Mouse (Mus musculus): ENCODE results near the gene Chaf1a. TPM values are rescaled to one million over a fixed set of nuclear protein-coding genes. Genes with fewer than 3 reads are reported as not detected.

The Chaf1a gene
- polyA plus RNA-seq, 2 experiments, result 18.4 to 25.1 TPM

DNA sequence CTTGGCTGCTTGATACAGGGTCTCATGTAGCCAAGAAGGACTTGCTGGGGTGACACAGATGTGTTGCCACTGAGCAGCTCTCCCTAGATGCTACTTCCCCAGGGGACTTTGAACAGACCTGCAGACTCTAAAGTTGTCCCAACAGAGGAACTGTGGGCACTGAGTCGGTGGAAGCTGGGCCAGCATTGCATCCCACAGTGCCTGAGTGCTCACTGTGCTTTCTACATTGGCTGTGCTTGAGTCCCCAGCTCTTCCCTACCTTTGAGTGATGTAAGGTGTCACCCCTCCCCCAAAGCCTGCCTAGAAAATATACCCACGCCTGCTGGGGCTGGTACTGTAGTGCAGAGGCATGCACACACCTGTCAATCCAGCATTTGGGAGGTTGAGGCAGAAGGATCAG lies 67.5 kb downstream of the Chaf1a start:
- H3K27me3 ChIP-seq (ENCODE audit: control insufficient read depth, insufficient read depth, low read length), result no peaks in the 10 kb centered on the region
- ATAC-seq (ENCODE audit: low FRiP score, low read depth), result no peak

DNA sequence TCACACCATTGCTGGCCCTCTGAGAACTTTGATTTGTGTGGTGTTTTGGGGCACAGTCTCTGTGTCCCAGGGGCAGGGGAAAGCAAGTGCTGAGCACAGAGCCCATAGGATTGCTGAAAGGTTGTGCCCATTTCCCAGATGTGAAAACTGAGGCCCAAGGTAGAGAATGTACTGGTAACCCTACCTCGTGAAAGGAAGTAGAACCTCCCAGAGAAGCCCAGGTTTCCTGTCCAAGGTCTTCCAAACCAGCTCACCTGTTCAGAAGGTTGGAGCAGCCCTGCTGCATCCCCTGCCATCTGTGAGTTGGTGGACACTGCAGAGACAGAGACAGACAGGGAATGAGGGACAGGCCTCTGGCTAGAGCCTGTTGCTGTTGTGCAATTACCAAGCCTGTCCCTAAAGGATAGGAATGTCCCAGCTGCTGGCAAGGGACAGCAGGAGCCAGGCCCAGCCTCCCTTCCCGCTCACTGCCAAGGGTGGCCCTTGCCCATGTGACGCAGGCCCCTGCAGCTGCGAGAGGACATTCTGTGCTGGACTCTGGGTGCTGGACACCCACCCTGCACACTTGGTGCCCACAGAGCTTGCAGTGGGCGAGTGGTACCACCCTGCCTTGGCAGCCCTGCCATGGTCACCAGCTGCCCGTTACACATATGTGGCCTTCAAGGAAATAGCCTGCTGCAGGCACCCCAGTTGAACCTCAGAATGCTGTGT lies 68.2 kb downstream of the Chaf1a start:
- Histone ChIP-seq H3K36me3 (ENCODE audit: control insufficient read depth, insufficient read depth, low read length) (peaks cover 8% of the 10 kb centered on the region; the same call in 1 of the 2 replicates), H3K4me2 (replicated peaks; ENCODE audit: low read depth, low read length, severe bottlenecking) (no peak overlapping the region), H3K4me3 (replicated peaks; ENCODE audit: low read length) (no peak overlapping the region), H3K9ac (ENCODE audit: low read depth, low read length, severe bottlenecking) (no peak overlapping the region), H3K9me3 (ENCODE audit: control insufficient read depth, low read length) (no peaks in the 10 kb centered on the region), H3K27me3 (ENCODE audit: control insufficient read depth, insufficient read depth, low read length) (no peaks in the 10 kb centered on the region), H3K4me1 (ENCODE audit: control insufficient read depth, insufficient read depth, low read length) (no peaks in the 10 kb centered on the region), H3K27ac (replicated peaks; ENCODE audit: low read depth, low read length) (no peak overlapping the region)
- 77% methylated on average over 6 of the region's 6 CpGs for WGBS
- DNase-seq (ENCODE audit: low spot score), result no peak
- TF ChIP-seq POLR2A (IDR thresholded peaks at IDR 0.05; ENCODE audit: borderline replicate concordance, extremely low read depth, insufficient read depth, insufficient read length), result no peak
- no peak for ATAC-seq (ENCODE audit: low FRiP score, low read depth)

More for the DNA sequence above, 67.5 kb downstream of the Chaf1a start:
- no peak overlapping the region for H3K27ac ChIP-seq (replicated peaks; ENCODE audit: low read depth, low read length)
- H3K9ac ChIP-seq (ENCODE audit: low read depth, low read length, severe bottlenecking), result no peak overlapping the region
- WGBS, result 58% methylated on average over 2 of the region's 2 CpGs
- no peaks in the 10 kb centered on the region for H3K9me3 ChIP-seq (ENCODE audit: control insufficient read depth, low read length)
- no peak overlapping the region for H3K4me3 ChIP-seq (replicated peaks; ENCODE audit: low read length)
- DNase-seq (ENCODE audit: low spot score), result no peak
- peaks cover 15% of the 10 kb centered on the region for H3K36me3 ChIP-seq (ENCODE audit: control insufficient read depth, insufficient read depth, low read length)
- no peak overlapping the region for H3K4me2 ChIP-seq (replicated peaks; ENCODE audit: low read depth, low read length, severe bottlenecking)
- no peaks in the 10 kb centered on the region for H3K4me1 ChIP-seq (ENCODE audit: control insufficient read depth, insufficient read depth, low read length)
- TF ChIP-seq POLR2A (IDR thresholded peaks at IDR 0.05; ENCODE audit: borderline replicate concordance, extremely low read depth, insufficient read depth, insufficient read length), result no peak

DNA sequence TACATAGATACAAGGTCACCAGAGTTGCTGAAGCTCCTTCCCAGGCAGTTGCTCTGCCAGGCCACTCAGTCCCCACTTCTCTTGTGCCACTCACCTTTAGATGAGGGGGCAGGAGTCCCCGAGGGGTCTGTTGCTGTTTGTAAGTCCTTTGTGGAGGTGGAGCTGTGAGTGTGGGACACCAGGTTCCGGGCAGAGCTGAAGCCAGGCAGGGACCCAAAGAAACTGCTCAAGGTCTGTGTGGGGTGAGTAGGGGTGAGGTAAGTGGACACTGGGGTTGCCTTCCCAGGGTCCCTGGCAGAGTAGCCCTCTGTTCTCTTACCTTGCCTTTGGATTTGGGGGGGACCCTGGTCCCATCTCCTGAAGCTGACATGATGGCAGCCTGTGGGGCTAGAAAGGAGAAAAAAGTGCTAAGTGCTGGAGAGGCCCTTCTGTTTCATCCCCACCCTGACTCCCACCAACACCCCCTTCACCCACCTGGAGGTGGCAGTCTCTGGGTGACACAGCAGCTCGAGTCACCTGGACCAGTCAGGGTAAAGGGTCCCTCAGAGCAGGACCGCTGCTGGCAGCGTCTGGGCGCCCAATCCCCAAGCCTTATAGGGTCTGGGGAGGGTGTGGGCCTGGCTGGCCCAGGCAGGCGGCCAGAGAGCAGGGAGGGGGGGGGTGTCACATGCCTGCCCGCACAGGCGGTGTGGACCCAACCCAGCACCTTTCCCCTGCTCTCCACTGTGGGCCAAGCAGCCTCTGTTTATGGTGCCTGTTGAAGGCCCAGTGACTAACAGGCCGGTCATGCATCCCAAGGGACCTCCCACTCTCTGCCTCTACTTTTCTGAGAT lies 69.2 kb downstream of the Chaf1a start, which contains the start of gene Plin4:
Plin4 (minus strand) TSS at position 585 of the 833 bp plus-strand sequence.
- Histone ChIP-seq H3K4me2 (replicated peaks; ENCODE audit: low read depth, low read length, severe bottlenecking) (no peak within 1 kb of the TSS), H3K36me3 (ENCODE audit: control insufficient read depth, insufficient read depth, low read length) (peaks cover 3% of the 10 kb centered on the region; the same call in 1 of the 2 replicates), H3K9ac (ENCODE audit: low read depth, low read length, severe bottlenecking) (no peak within 1 kb of the TSS), H3K9me3 (ENCODE audit: control insufficient read depth, low read length) (no peaks in the 10 kb centered on the region), H3K27me3 (ENCODE audit: control insufficient read depth, insufficient read depth, low read length) (no peaks in the 10 kb centered on the region), H3K4me1 (ENCODE audit: control insufficient read depth, insufficient read depth, low read length) (no peaks in the 10 kb centered on the region), H3K27ac (replicated peaks; ENCODE audit: low read depth, low read length) (no peak within 1 kb of the TSS), H3K4me3 (replicated peaks; ENCODE audit: low read length) (no peak within 1 kb of the TSS)
- ATAC-seq (ENCODE audit: low FRiP score, low read depth), result no peak
- no peak for DNase-seq (ENCODE audit: low spot score)
- WGBS, result 60% methylated on average over 10 of the region's 10 CpGs
- no peak for TF ChIP-seq POLR2A (IDR thresholded peaks at IDR 0.05; ENCODE audit: borderline replicate concordance, extremely low read depth, insufficient read depth, insufficient read length)

DNA sequence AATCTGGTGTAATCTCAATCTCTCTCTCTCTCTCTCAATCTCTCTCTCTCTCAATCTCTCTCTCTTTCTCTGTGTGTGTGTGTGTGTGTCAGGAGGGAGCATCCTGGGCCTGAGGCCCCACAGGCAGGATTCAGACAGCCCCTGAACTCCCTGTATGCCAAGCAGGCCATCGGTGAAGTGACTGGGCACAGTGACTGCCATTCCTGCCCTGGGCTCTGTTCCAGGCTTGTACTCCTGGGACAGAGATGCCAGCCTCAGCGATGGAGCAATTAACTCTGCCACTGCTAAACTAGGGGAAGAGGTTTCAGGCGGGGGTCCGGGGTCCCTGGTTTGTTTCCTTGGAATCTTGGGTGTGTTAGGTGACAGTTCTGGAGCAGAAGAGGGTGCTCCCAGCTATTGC lies 70.3 kb downstream of the Chaf1a start:
- Histone ChIP-seq H3K9ac (ENCODE audit: low read depth, low read length, severe bottlenecking) (no peak overlapping the region), H3K4me1 (ENCODE audit: control insufficient read depth, insufficient read depth, low read length) (no peaks in the 10 kb centered on the region), H3K4me2 (replicated peaks; ENCODE audit: low read depth, low read length, severe bottlenecking) (no peak overlapping the region), H3K27ac (replicated peaks; ENCODE audit: low read depth, low read length) (no peak overlapping the region), H3K27me3 (ENCODE audit: control insufficient read depth, insufficient read depth, low read length) (no peaks in the 10 kb centered on the region), H3K9me3 (ENCODE audit: control insufficient read depth, low read length) (no peaks in the 10 kb centered on the region), H3K36me3 (ENCODE audit: control insufficient read depth, insufficient read depth, low read length) (peaks cover 3% of the 10 kb centered on the region; the same call in 1 of the 2 replicates), H3K4me3 (replicated peaks; ENCODE audit: low read length) (no peak overlapping the region)
- no peak for TF ChIP-seq POLR2A (IDR thresholded peaks at IDR 0.05; ENCODE audit: borderline replicate concordance, extremely low read depth, insufficient read depth, insufficient read length)
- DNase-seq (ENCODE audit: low spot score) (no peak), ATAC-seq (ENCODE audit: low FRiP score, low read depth) (no peak)
- 69% methylated on average over 4 of the region's 4 CpGs for WGBS

DNA sequence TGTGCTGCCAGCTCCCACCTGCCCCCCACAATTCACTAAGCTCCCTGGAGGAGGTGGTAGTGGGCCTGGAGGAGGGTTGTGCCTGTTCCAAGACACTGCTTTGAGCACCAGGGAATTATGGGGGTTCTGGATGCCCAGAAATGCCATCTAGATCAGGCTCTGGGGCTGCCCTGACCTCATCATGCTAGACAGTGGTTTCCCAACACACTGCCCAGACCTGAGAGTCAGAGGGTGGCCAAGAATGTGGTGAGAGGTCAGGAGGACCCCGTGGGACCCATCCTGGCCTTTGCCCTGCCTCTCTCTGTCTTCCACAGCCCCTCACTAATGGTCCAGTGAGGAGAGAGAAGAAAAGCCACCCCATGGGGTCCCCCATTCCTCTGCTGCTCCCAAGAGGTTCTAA lies 70.8 kb downstream of the Chaf1a start:
- H3K27ac ChIP-seq (replicated peaks; ENCODE audit: low read depth, low read length), result no peak overlapping the region
- H3K9ac ChIP-seq (ENCODE audit: low read depth, low read length, severe bottlenecking), result no peak overlapping the region
- TF ChIP-seq POLR2A (IDR thresholded peaks at IDR 0.05; ENCODE audit: borderline replicate concordance, extremely low read depth, insufficient read depth, insufficient read length), result no peak
- no peak overlapping the region for H3K4me2 ChIP-seq (replicated peaks; ENCODE audit: low read depth, low read length, severe bottlenecking)
- H3K4me3 ChIP-seq (replicated peaks; ENCODE audit: low read length), result no peak overlapping the region
- no peaks in the 10 kb centered on the region for H3K4me1 ChIP-seq (ENCODE audit: control insufficient read depth, insufficient read depth, low read length)
- H3K27me3 ChIP-seq (ENCODE audit: control insufficient read depth, insufficient read depth, low read length), result no peaks in the 10 kb centered on the region
- peaks cover 3% of the 10 kb centered on the region; the same call in 1 of the 2 replicates for H3K36me3 ChIP-seq (ENCODE audit: control insufficient read depth, insufficient read depth, low read length)
- 54% methylated on average over 1 of the region's 1 CpGs for WGBS
- ATAC-seq (ENCODE audit: low FRiP score, low read depth), result no peak
- H3K9me3 ChIP-seq (ENCODE audit: control insufficient read depth, low read length), result no peaks in the 10 kb centered on the region
- DNase-seq (ENCODE audit: low spot score), result no peak
